Mouse (Mus musculus) neutrophil, adult 5-6 weeks (primary cell): Measurements from ENCODE around the gene Kcnj14. TPM values are rescaled to one million over a fixed set of nuclear protein-coding genes. Genes with fewer than 3 reads are reported as not detected.

Experiments
- ATAC-seq: fragments of 151-379, 151-347 bp; 2 replicates; pipeline ENCODE4 v1.8.0; 2017; ENCODE audit warnings: mild to moderate bottlenecking, moderate TSS enrichment; ENCODE audit not compliant: insufficient number of reproducible peaks, poor library complexity, low FRiP score, severe bottlenecking; ENCODE audit errors: extremely low read depth
- total RNA-seq: library from RNA; stranded (forward); fragments of 200-1000 nt; gene quantifications from 2 replicates; pipeline ENCODE4 v1.2.3, GENCODE M21; 2017

Gene Kcnj14
- total RNA-seq, 1 experiment from 2014 or later = 0.23 TPM

GRCm38 (mm10) chr7:45800546-45801204 lies 23.9 kb downstream of the Kcnj14 start:
- 0 out of 2 replicates have a peak, but pooled peaks have one; percentile 21 for ATAC-seq

GRCm38 (mm10) chr7:45800001-45800400 lies 24.6 kb downstream of the Kcnj14 start:
- ATAC-seq = no peak

DNA sequence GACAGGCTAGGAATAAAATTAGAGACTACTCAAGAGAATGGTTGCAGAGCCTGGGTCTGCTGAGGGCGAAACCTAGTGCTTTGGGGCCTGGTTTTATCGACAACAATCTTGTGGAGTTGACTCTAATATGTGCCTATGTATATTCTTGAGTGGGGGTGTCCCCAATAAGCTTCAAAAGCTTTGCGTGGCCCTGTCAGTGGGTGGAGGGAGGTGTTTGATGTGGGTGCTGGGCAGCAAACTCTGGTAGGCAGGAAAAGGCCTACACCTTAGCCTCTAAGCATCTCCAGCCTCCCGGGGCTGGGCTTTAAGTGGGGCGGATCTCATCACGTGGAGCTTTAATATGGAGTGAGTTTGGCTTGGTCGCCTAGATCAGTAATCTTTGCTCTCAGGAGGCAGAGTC lies 25.7 kb downstream of the Kcnj14 start:
- ATAC-seq = no peak

- no peak for ATAC-seq
These were observed 26.1 kb downstream of the Kcnj14 start for GRCm38 (mm10) chr7:45798511-45798836.

DNA sequence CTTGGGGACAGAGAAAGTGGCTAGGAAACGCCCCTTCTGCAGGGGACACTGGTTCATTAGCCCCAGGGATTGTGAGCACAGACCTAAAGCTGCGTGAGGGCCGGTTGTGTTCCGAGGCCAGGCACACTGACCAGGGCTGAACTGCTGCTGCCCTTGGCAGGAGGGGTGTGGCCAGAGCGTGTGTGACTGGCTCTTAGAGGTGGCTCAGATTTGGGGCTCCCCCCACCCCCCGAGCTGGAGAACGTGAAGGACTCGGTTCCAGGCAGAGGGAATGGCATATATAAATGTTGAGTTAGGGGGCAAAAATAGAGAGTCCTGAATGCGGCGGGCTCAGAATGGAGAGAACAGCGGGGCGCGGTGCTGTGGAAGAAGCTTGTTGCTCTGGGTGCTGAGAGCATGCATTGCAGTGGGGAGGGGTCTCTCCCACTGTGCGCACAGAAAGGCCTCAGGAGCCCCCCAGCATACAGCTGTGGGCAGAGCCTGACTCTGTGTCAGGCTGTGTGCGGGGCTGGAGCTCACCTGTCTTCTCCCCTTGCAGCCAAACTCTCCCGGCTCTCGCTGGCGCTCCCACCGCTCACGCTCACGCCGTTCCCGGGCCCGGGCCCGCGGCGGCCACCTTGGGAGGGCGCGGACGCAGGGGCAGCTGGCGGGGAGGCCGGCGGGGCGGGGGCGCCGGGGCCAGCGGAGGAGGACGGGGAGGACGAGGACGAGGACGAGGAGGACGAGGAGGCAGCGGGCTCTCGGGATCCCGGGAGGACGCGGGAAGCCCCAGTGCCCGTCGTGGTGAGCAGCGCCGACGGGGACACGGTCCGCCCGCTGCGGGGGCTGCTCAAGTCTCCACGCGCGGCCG lies 26.7 kb downstream of the Kcnj14 start:
- no peak for ATAC-seq

DNA sequence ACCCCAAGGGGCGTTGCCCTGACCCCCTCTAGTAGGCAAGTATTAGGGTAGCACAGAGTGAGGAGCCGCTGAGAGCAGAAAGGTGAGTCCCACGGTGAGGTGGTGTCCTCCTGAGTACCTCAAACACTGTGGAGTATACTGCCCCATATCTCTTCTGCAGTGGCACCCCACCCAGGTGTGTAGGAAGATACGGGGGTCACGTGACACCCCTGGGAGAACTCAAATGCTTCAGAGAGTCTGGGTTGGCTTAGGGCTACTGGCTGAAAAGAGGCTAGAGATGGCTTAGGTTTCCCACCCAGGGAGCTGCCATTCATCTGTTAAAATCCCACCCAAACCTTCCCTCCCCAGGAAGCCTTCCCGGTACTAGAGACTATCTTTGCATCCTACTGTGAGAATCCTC lies 27.6 kb downstream of the Kcnj14 start:
- ATAC-seq = no peak

DNA sequence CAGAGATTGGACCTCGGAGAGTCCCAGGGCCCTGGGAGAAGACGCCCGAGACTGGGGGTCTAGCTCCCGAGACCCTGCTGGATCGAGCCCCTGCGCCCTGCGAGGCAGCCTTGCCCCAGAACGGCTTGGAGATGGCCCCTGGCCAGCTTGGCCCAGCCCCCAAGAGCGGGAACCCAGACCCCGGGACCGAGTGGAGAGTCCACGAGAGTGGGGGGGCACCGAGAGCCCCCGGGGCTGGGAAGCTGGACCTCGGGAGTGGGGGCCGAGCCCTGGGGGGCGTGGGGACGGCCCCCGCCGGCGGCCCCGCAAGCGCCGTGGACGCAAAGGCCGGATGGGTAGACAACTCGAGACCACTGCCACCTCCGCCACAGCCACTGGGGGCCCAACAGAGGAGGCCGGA lies 29.6 kb downstream of the Kcnj14 start:
- ATAC-seq = no peak

GRCm38 (mm10) chr7:45793969-45794585 lies 30.5 kb downstream of the Kcnj14 start:
- ATAC-seq = no peak

DNA sequence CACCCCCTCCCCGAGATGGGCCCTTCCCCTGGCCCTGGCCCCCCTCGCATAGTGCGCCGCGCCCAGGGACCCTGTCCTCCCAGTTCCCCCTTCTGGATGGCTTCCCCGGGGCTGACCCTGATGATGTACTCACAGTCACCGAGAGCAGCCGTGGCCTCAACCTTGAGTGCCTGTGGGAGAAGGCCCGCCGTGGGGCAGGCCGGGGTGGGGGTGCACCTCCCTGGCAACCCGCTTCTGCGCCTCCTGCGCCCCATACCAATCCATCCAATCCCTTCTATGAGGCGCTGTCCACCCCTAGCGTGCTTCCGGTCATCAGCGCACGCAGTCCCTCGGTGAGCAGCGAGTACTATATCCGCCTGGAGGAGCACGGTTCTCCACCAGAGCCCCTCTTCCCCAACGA lies 31.3 kb downstream of the Kcnj14 start:
- no peak for ATAC-seq

DNA sequence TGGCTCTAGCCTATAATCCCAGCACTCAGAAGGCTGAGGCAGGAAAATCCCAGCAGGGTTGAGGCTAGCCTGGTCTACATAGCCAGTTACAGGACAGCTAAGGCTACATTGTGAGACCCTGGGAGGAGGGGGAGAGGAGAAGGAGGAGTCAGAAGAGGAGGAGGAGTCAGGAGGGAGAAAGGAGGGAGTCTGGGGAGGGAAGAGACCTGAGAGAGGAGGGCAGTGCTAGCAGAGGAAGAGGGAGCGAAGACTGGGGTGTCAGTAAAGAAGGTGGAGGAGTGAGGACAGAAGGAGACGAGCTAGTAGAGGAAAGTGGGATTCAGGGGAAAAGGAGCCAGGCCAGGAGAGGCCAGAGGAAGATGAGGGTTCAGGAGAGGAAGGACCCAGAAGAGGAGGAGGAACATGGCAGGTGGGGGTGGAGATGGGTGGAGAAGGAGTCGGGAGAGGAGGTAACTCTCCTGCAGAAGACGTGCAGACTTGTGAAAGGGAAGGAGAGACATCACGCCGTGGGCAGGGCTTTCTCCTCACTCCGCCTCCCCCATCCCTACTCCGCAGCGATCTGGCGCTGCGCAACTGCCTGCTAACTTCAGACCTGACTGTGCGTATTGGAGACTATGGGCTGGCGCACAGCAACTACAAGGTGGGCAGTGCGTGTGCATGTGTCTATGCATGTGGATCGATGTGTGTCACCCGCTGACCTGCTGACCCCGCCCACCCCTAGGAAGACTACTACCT lies 32.7 kb downstream of the Kcnj14 start:
- ATAC-seq = no peak

GRCm38 (mm10) chr7:45790721-45791120 lies 33.9 kb downstream of the Kcnj14 start:
- no peak for ATAC-seq

DNA sequence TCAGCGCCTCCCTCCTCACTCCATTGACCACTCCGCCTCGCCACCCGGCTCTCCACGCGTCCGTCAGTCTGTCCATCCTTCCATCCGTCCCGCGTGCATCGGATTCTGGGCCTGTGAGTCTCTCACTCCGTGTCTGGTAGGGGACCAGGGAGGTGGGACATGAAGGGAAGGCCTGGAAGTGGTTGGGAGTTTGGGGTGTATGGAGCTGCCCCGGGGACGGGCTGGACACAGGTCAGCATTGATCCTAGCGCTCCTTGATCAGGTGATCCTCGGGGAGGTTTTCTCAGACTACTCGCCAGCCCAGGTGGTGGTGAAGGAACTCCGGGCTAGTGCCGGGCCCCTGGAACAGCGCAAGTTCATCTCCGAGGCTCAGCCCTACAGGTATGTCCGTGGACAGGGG lies 36.9 kb downstream of the Kcnj14 start:
- no peak for ATAC-seq

- ATAC-seq = no peak
These were observed 37.7 kb downstream of the Kcnj14 start for GRCm38 (mm10) chr7:45786661-45787413.

GRCm38 (mm10) chr7:45786136-45786578 lies 38.4 kb downstream of the Kcnj14 start:
- no peak for ATAC-seq

GRCm38 (mm10) chr7:45785388-45786135 lies 39.0 kb downstream of the Kcnj14 start:
- no peak for ATAC-seq

DNA sequence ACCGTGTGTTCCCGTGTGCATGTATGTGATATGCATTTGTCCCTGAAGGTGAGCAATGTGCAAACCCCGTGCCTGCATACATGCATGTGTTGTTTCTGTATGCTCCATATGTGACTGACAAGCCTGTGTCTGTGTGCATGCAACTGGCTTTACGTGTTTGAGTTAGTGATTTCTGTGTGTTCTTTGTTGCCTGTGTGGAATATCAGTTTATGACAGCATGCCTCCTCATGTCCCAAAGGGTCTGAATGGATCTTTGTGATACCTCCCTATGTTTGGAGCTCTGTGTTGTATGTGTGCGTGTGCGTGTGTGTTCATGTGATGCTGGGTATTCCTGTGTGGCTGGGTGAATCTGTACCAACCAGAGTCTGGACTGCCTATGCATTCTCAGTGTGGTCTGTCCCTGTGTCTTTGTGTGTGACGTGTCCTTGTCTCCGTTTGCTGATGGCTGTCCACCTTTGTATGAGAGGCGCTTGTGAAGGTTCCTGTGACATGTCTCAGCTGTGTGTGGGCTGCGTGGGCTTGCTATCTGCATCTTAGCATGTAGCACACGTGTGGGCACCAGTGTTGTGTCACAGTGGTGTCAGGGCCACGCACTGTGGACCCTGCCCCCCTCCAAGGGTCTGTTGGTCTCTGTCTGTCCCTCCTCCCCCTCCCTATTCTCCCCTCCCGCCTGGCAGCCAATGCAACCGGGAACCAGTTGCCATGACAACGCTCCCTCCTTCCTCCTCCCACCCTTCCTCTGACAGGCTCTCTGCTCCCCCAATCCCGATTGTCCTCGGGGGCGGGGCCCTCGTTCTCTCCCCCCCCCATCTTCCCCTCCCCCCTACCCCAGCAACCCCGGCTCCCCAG lies 39.8 kb downstream of the Kcnj14 start, which contains the start of gene Sult2b1:
Gene Sult2b1 (minus strand): TSS at position 146 of the 849 bp plus-strand sequence.
- no peak for ATAC-seq

DNA sequence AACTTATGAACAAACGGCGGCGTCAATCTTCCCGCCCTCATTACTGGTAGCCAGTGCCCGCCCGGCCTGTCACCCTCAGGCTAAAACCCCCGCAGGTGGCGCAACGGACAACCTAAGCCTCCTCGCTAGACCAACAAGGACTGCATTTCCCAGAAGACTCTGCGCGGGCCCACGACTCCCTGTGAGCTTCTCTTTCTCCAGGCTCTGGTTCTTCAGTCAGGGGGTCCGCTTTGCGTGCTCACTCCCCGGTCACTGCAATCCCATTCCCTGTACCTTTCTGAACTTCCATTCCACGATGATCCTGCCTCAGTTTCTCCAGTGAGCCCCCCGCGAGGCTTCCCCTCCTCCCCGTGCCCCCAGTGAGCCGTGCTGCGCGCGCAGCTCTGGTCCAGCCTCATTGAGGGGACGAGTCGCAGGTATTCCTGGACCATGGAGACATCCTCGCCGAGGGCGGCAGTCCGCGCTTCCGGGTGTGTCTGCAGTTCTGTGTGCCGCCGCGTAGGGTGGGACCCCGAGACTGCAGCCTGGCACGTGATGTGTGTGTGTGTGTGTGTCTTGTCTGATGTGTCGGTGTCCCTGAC lies 41.0 kb downstream of the Kcnj14 start, which contains the start of gene Lmtk3:
Gene Lmtk3 (plus strand): TSS at position 228 of the 581 bp plus-strand sequence.
- no peak; the same call in 1 of the 2 replicates for ATAC-seq
